ENCODE assay signal across 8 mouse cellular contexts in genomic region chr8:122577116-122577515, GRCm38 (mm10). TPM values are rescaled to one million over a fixed set of nuclear protein-coding genes. Genes with fewer than 3 reads are reported as not detected.
A peak's percentile ranks its signal among the peaks of the same experiment; 100 is the strongest.
DNase-seq lines count a peak whose midpoint lies in the region; ATAC-seq and TF ChIP-seq lines count a peak whose summit lies in the region.

No protein-coding gene starts in this region.

- peak; percentile 7; the same call in 1 of the 2 replicates for ATAC-seq in heart, embryonic 15.5 days (replicated peaks; ENCODE audit: insufficient number of reproducible peaks, insufficient read depth, low FRiP score, low read depth)
- peak; percentile 5; the same call in 1 of the 2 replicates for ATAC-seq in hindbrain, embryonic 14.5 days (ENCODE audit: low FRiP score)
- ATAC-seq in midbrain, embryonic 13.5 days: peak; percentile 46

- H3K4me3 ChIP-seq in heart, embryonic 15.5 days: peak overlapping the region; percentile 80
- H3K4me3 ChIP-seq in embryonic facial prominence, embryonic 10.5 days: peak overlapping the region; percentile 72
- peak overlapping the region; percentile 53 for H3K4me3 ChIP-seq in hindbrain, embryonic 14.5 days (replicated peaks; ENCODE audit: low read length)
- peak overlapping the region; percentile 67 for H3K4me3 ChIP-seq in midbrain, embryonic 13.5 days (replicated peaks)
- H3K4me3 ChIP-seq in thymus, adult 2 months (ENCODE audit: control insufficient read depth, insufficient read depth, low read length): no peak overlapping the region

- H3K4me1 ChIP-seq in heart, embryonic 15.5 days (replicated peaks): peaks cover 45% of the 10 kb centered on the region
- peaks cover 84% of the 10 kb centered on the region for H3K4me1 ChIP-seq in embryonic facial prominence, embryonic 10.5 days
- peaks cover 22% of the 10 kb centered on the region for H3K4me1 ChIP-seq in hindbrain, embryonic 14.5 days (replicated peaks; ENCODE audit: control insufficient read depth, insufficient read depth, low read length)
- H3K4me1 ChIP-seq in midbrain, embryonic 13.5 days (replicated peaks): peaks cover 34% of the 10 kb centered on the region
- H3K4me1 ChIP-seq in thymus, adult 2 months (replicated peaks; ENCODE audit: control insufficient read depth, insufficient read depth, low read length): peaks cover 21% of the 10 kb centered on the region

- H3K9ac ChIP-seq in heart, embryonic 15.5 days: 0 out of 2 replicates have a peak overlapping the region, but pooled peaks have one; percentile 26
- H3K9ac ChIP-seq in hindbrain, embryonic 14.5 days: peak overlapping the region; percentile 80
- peak overlapping the region; percentile 86 for H3K9ac ChIP-seq in midbrain, embryonic 13.5 days (replicated peaks)

- WGBS in heart, embryonic 15.5 days: 47% methylated on average over 10 of the region's 10 CpGs
- WGBS in embryonic facial prominence, embryonic 10.5 days: 44% methylated on average over 10 of the region's 10 CpGs
- WGBS in hindbrain, embryonic 14.5 days: 48% methylated on average over 10 of the region's 10 CpGs
- WGBS in midbrain, embryonic 13.5 days: 38% methylated on average over 10 of the region's 10 CpGs
- 77% methylated on average over 10 of the region's 10 CpGs for WGBS in thymus, adult 2 months

- TF ChIP-seq POLR2A in thymus, adult 2 months (IDR thresholded peaks at IDR 0.05; ENCODE audit: control insufficient read depth, extremely low read depth, insufficient read depth, low read length, poor library complexity): no peak

- no peaks in the 10 kb centered on the region for H3K9me3 ChIP-seq in heart, embryonic 15.5 days (replicated peaks)
- H3K9me3 ChIP-seq in embryonic facial prominence, embryonic 10.5 days: no peaks in the 10 kb centered on the region
- H3K9me3 ChIP-seq in hindbrain, embryonic 14.5 days (ENCODE audit: control insufficient read depth, low read length): no peaks in the 10 kb centered on the region
- no peaks in the 10 kb centered on the region for H3K9me3 ChIP-seq in midbrain, embryonic 13.5 days

- intact Hi-C loops in gastrocnemius, postnatal 36 days (cut with DNase I): no loop called here

- DNase-seq in heart, adult 8-10 months (ENCODE audit: low spot score): no peak
- DNase-seq in embryonic facial prominence, embryonic 10.5 days (ENCODE audit: low spot score): no peak
- no peak for DNase-seq in hindbrain, embryonic 14.5 days (ENCODE audit: low spot score)
- DNase-seq in gastrocnemius, postnatal 36 days: no peak
- no peak for DNase-seq in thymus, adult 2 months
- DNase-seq in layer of hippocampus, postnatal 10 days (ENCODE audit: low spot score in 2 of 2): no peak

- TF ChIP-seq CTCF in thymus, adult 2 months (IDR thresholded peaks at IDR 0.05; ENCODE audit: borderline replicate concordance, control insufficient read depth, extremely low read depth, insufficient read depth, low read length, poor library complexity): no peak

- H3K4me2 ChIP-seq in heart, embryonic 15.5 days: peak overlapping the region; percentile 95
- H3K4me2 ChIP-seq in hindbrain, embryonic 14.5 days (replicated peaks): peak overlapping the region; percentile 75
- H3K4me2 ChIP-seq in midbrain, embryonic 13.5 days (replicated peaks): peak overlapping the region; percentile 87

- peak overlapping the region; percentile 64; the same call in 1 of the 2 replicates for H3K27ac ChIP-seq in heart, embryonic 15.5 days
- peak overlapping the region; percentile 90 for H3K27ac ChIP-seq in embryonic facial prominence, embryonic 10.5 days (replicated peaks)
- H3K27ac ChIP-seq in hindbrain, embryonic 14.5 days: no peak overlapping the region
- no peak overlapping the region; the same call in 1 of the 2 replicates for H3K27ac ChIP-seq in midbrain, embryonic 13.5 days
- H3K27ac ChIP-seq in thymus, adult 2 months (ENCODE audit: control insufficient read depth, insufficient read depth, low read length): no peak overlapping the region

- H3K27me3 ChIP-seq in heart, embryonic 15.5 days: no peaks in the 10 kb centered on the region
- H3K27me3 ChIP-seq in embryonic facial prominence, embryonic 10.5 days (replicated peaks; ENCODE audit: low read depth, poor library complexity, severe bottlenecking): no peaks in the 10 kb centered on the region
- H3K27me3 ChIP-seq in hindbrain, embryonic 14.5 days (ENCODE audit: control insufficient read depth, insufficient read depth, low read length): no peaks in the 10 kb centered on the region
- H3K27me3 ChIP-seq in midbrain, embryonic 13.5 days: no peaks in the 10 kb centered on the region
- H3K27me3 ChIP-seq in thymus, adult 2 months (ENCODE audit: control insufficient read depth, insufficient read depth, low read length): no peaks in the 10 kb centered on the region

- peaks cover 13% of the 10 kb centered on the region for H3K36me3 ChIP-seq in heart, embryonic 15.5 days
- peaks cover 33% of the 10 kb centered on the region for H3K36me3 ChIP-seq in embryonic facial prominence, embryonic 10.5 days (replicated peaks)
- H3K36me3 ChIP-seq in hindbrain, embryonic 14.5 days (replicated peaks; ENCODE audit: control insufficient read depth, insufficient read depth): peaks cover 3% of the 10 kb centered on the region; the same call in 1 of the 2 replicates
- peaks cover 14% of the 10 kb centered on the region for H3K36me3 ChIP-seq in midbrain, embryonic 13.5 days
- H3K36me3 ChIP-seq in thymus, adult 2 months (ENCODE audit: control insufficient read depth, insufficient read depth, low read length): peaks cover 5% of the 10 kb centered on the region

RNA-seq across cellular contexts. Expression of gene Aprt, which starts 0.4 kb away (rescaled TPM):
- polyA plus RNA-seq in heart, embryonic 15.5 days (2015; fragmentation: Nextera tagmentation; extraction: Ambion mirVana): 163 and 208 TPM in 2 replicates
- 10 to 100 TPM; 39.5 to 50.6 (median 44.3) TPM for total RNA-seq in heart, adult 8-10 months (2022)
- 296 and 300 TPM in 2 replicates for polyA plus RNA-seq in embryonic facial prominence, embryonic 10.5 days (2016; fragmentation: Nextera tagmentation; extraction: Ambion mirVana)
- 183 and 187 TPM in 2 replicates for polyA plus RNA-seq in hindbrain, embryonic 14.5 days (2014; fragmentation: Nextera tagmentation; extraction: Ambion mirVana)
- 136 and 152 TPM in 2 replicates for polyA plus RNA-seq in midbrain, embryonic 13.5 days (2015; fragmentation: Nextera tagmentation; extraction: Ambion mirVana)
- 10 to 100 TPM; 35.4 to 45.3 TPM for total RNA-seq in gastrocnemius, postnatal 36 days (2021)
- polyA plus RNA-seq in thymus, adult 2 months (2012; rRNA removed): 119 and 136 TPM in 2 replicates
- total RNA-seq in layer of hippocampus, postnatal 10 days (2021): 10 to 100 TPM; 91.6 to 94.0 TPM

RNA-seq across cellular contexts. Expression of gene Cdt1, which starts 9.3 kb away (rescaled TPM):
- polyA plus RNA-seq in heart, embryonic 15.5 days (2015; fragmentation: Nextera tagmentation; extraction: Ambion mirVana): 24.5 and 28.4 TPM in 2 replicates
- total RNA-seq in heart, adult 8-10 months (2022): 1 to 10 TPM; 1.9 to 2.4 (median 2.2) TPM
- 70.0 and 76.4 TPM in 2 replicates for polyA plus RNA-seq in embryonic facial prominence, embryonic 10.5 days (2016; fragmentation: Nextera tagmentation; extraction: Ambion mirVana)
- polyA plus RNA-seq in hindbrain, embryonic 14.5 days (2014; fragmentation: Nextera tagmentation; extraction: Ambion mirVana): 6.2 and 8.1 TPM in 2 replicates
- polyA plus RNA-seq in midbrain, embryonic 13.5 days (2015; fragmentation: Nextera tagmentation; extraction: Ambion mirVana): 13.8 and 14.1 TPM in 2 replicates
- total RNA-seq in gastrocnemius, postnatal 36 days (2021): 1 to 10 TPM in 1 of 2 experiments, under 1 TPM in 1; 0.76 to 1.2 TPM
- polyA plus RNA-seq in thymus, adult 2 months (2012; rRNA removed): 136 and 210 TPM in 2 replicates
- 1 to 10 TPM; 3.0 to 5.0 TPM for total RNA-seq in layer of hippocampus, postnatal 10 days (2021)

RNA-seq across cellular contexts. Expression of gene Piezo1, which starts 26.0 kb away (rescaled TPM):
- 11.5 and 13.9 TPM in 2 replicates for polyA plus RNA-seq in heart, embryonic 15.5 days (2015; fragmentation: Nextera tagmentation; extraction: Ambion mirVana)
- total RNA-seq in heart, adult 8-10 months (2022): 10 to 100 TPM; 13.2 to 17.4 (median 13.7) TPM
- polyA plus RNA-seq in embryonic facial prominence, embryonic 10.5 days (2016; fragmentation: Nextera tagmentation; extraction: Ambion mirVana): 8.5 and 9.0 TPM in 2 replicates
- 3.1 and 3.7 TPM in 2 replicates for polyA plus RNA-seq in hindbrain, embryonic 14.5 days (2014; fragmentation: Nextera tagmentation; extraction: Ambion mirVana)
- polyA plus RNA-seq in midbrain, embryonic 13.5 days (2015; fragmentation: Nextera tagmentation; extraction: Ambion mirVana): 1.6 and 2.9 TPM in 2 replicates
- 10 to 100 TPM; 14.3 to 15.9 TPM for total RNA-seq in gastrocnemius, postnatal 36 days (2021)
- 93.6 and 106 TPM in 2 replicates for polyA plus RNA-seq in thymus, adult 2 months (2012; rRNA removed)
- 1 to 10 TPM; 8.2 to 8.9 TPM for total RNA-seq in layer of hippocampus, postnatal 10 days (2021)

RNA-seq across cellular contexts. Expression of gene Galns, which starts 34.1 kb away (rescaled TPM):
- polyA plus RNA-seq in heart, embryonic 15.5 days (2015; fragmentation: Nextera tagmentation; extraction: Ambion mirVana): 8.0 and 12.2 TPM in 2 replicates
- 1 to 10 TPM; 3.5 to 5.2 (median 4.4) TPM for total RNA-seq in heart, adult 8-10 months (2022)
- polyA plus RNA-seq in embryonic facial prominence, embryonic 10.5 days (2016; fragmentation: Nextera tagmentation; extraction: Ambion mirVana): 4.6 and 5.2 TPM in 2 replicates
- 5.8 and 6.0 TPM in 2 replicates for polyA plus RNA-seq in hindbrain, embryonic 14.5 days (2014; fragmentation: Nextera tagmentation; extraction: Ambion mirVana)
- polyA plus RNA-seq in midbrain, embryonic 13.5 days (2015; fragmentation: Nextera tagmentation; extraction: Ambion mirVana): 3.9 and 4.7 TPM in 2 replicates
- 1 to 10 TPM; 1.3 to 1.6 TPM for total RNA-seq in gastrocnemius, postnatal 36 days (2021)
- 15.6 and 19.2 TPM in 2 replicates for polyA plus RNA-seq in thymus, adult 2 months (2012; rRNA removed)
- 10 to 100 TPM; 10.6 to 10.7 TPM for total RNA-seq in layer of hippocampus, postnatal 10 days (2021)

RNA-seq across cellular contexts. Expression of gene Trappc2l, which starts 34.3 kb away (rescaled TPM):
- polyA plus RNA-seq in heart, embryonic 15.5 days (2015; fragmentation: Nextera tagmentation; extraction: Ambion mirVana): 47.1 and 56.2 TPM in 2 replicates
- 10 to 100 TPM; 62.8 to 66.2 (median 63.3) TPM for total RNA-seq in heart, adult 8-10 months (2022)
- 49.6 and 54.9 TPM in 2 replicates for polyA plus RNA-seq in embryonic facial prominence, embryonic 10.5 days (2016; fragmentation: Nextera tagmentation; extraction: Ambion mirVana)
- polyA plus RNA-seq in hindbrain, embryonic 14.5 days (2014; fragmentation: Nextera tagmentation; extraction: Ambion mirVana): 118 and 130 TPM in 2 replicates
- 98.5 and 102 TPM in 2 replicates for polyA plus RNA-seq in midbrain, embryonic 13.5 days (2015; fragmentation: Nextera tagmentation; extraction: Ambion mirVana)
- 10 to 100 TPM; 38.2 to 40.6 TPM for total RNA-seq in gastrocnemius, postnatal 36 days (2021)
- 104 and 133 TPM in 2 replicates for polyA plus RNA-seq in thymus, adult 2 months (2012; rRNA removed)
- 10 to 100 TPM; 75.6 to 79.9 TPM for total RNA-seq in layer of hippocampus, postnatal 10 days (2021)

Comparison
In these comparisons a context has a peak if more than half of its experiments do, and no peak if none do; other contexts are left out.
1. H3K27ac ChIP-seq: peak in heart, embryonic 15.5 days (single experiment) and embryonic facial prominence, embryonic 10.5 days (single experiment); none in hindbrain, embryonic 14.5 days (single experiment), midbrain, embryonic 13.5 days (single experiment) and thymus, adult 2 months (single experiment).
2. H3K9ac ChIP-seq: peak in every context shown above with its lines; median percentile 86 in midbrain, embryonic 13.5 days; 80 in hindbrain, embryonic 14.5 days; 26 in heart, embryonic 15.5 days.
3. Peak in every context shown above with its lines, with median percentiles within 50 percentile points of each other: ATAC-seq and H3K4me2 ChIP-seq.